Mouse (Mus musculus) lung, embryonic 15.5 days (tissue): Measurements from ENCODE around the gene Tmem30b. TPM values are rescaled to one million over a fixed set of nuclear protein-coding genes. Genes with fewer than 3 reads are reported as not detected.
"Not testable (repeated sequence)": the region's sequence is repeated elsewhere in the genome, so short reads cannot be mapped to it uniquely, and the experiment has no call there.

Source experiments
- ATAC-seq: fragments of 200-750 bp; cut with Nextera tagmentation; 2 replicates; pipeline ENCODE4 v1.8.0; 2017; ENCODE audit warnings: moderate number of reproducible peaks, borderline replicate concordance; ENCODE audit not compliant: low FRiP score, low TSS enrichment; ENCODE audit errors: extremely low read depth
- H3K27ac ChIP-seq: fragments of 300-500 bp; sonication (generic); 2 replicates; pipeline ENCODE4 v1.5.1; 2015; ENCODE audit warnings: moderate library complexity, mild to moderate bottlenecking, inconsistent platforms
- H3K27me3 ChIP-seq: fragments of 300-500 bp; sonication (generic); 2 replicates; pipeline ENCODE4 v1.6.1; 2015; ENCODE audit warnings: inconsistent platforms
- H3K36me3 ChIP-seq: fragments of 300-500 bp; sonication (generic); 2 replicates; pipeline ENCODE4 v1.6.1; 2015; ENCODE audit warnings: inconsistent platforms
- H3K4me1 ChIP-seq: fragments of 300-500 bp; sonication (generic); 2 replicates; pipeline ENCODE4 v1.6.1; 2015; ENCODE audit warnings: inconsistent platforms
- H3K4me2 ChIP-seq: fragments of 300-500 bp; sonication (generic); 2 replicates; pipeline ENCODE4 v1.6.1; 2015; ENCODE audit warnings: inconsistent platforms, mild to moderate bottlenecking, moderate library complexity
- H3K4me3 ChIP-seq: fragments of 300-500 bp; sonication (generic); 2 replicates; pipeline ENCODE4 v1.5.1; 2015; ENCODE audit warnings: mild to moderate bottlenecking, inconsistent platforms
- H3K9ac ChIP-seq: fragments of 300-500 bp; sonication (generic); 2 replicates; pipeline ENCODE4 v1.6.1; 2015; ENCODE audit warnings: inconsistent platforms
- H3K9me3 ChIP-seq: fragments of 300-500 bp; sonication (generic); 2 replicates; pipeline ENCODE4 v1.6.1; 2016; ENCODE audit warnings: inconsistent platforms
- WGBS: fragments of 180-500 bp; shearing (Covaris S2); methylation state at CpG from one replicate; pipeline ENCODE4 v1.1.7; 2015; 5-methylcytosine and 5-hydroxymethylcytosine counted together
- polyA plus RNA-seq: library from polyadenylated mRNA; unstranded; fragments of >200 nt; fragmentation: Nextera tagmentation; extraction: Ambion mirVana; gene quantifications from 2 replicates; pipeline ENCODE4 v1.2.1, GENCODE M21; 2015

The Tmem30b gene
- polyA plus RNA-seq, 1 experiment from 2014 or later: 8.1 TPM

DNA sequence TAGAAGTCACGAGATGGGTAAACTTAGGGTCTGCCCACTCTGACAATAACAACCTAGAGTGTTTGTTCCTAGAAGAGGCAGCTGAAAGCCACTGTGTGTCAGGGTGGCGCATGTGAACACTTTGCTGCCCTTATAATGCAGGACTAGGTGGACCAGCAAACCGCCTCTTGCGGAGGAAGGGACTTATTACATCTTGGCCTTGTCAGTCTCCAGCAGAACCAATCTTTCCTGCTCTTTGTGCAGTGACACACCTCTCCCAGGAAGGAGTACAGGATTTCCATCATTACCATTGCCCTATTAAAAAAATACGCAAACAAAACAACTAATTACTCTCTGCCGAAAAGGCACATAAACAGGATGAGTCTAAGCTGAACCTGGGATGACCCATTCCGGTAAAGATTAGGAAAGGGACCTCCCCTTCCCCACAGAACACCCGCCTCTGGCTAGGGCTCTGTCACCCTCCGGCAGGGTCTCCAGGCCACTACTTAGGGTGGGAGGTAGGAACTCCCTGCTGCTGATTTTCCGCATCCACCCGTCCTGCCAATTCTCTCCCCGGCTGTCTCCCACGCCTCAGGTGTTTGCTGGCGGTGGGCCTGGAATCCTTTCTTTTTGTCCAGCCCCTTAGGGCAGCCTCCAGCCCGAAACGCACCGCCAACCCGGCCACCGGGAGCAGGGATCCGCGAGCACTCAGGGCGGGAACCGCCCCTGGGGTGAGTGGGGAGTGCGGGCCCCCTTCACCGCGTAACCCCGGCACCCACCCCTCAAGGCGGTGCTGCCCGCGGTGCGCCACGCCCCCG, 37.8 kb upstream of the Tmem30b start:
- WGBS: 6% methylated on average over 33 of the region's 33 CpGs
- peak; percentile 80 for ATAC-seq
- Histone ChIP-seq H3K9ac (peak overlapping the region; percentile 93), H3K27ac (peak overlapping the region; percentile 90), H3K4me3 (peak overlapping the region; percentile 70), H3K4me2 (peak overlapping the region; percentile 96), H3K9me3 (no peaks in the 10 kb centered on the region), H3K27me3 (peaks cover 9% of the 10 kb centered on the region; the same call in 1 of the 2 replicates), H3K4me1 (peaks cover 8% of the 10 kb centered on the region), H3K36me3 (no peaks in the 10 kb centered on the region)

GRCm38 (mm10) chr12:73583318-73583717, 37.1 kb upstream of the Tmem30b start:
- ATAC-seq: no peak
- Histone ChIP-seq H3K27me3 (peaks cover 9% of the 10 kb centered on the region; the same call in 1 of the 2 replicates), H3K4me2 (peak overlapping the region; percentile 96; the same call in 1 of the 2 replicates), H3K36me3 (no peaks in the 10 kb centered on the region), H3K9me3 (no peaks in the 10 kb centered on the region), H3K4me3 (0 out of 2 replicates have a peak overlapping the region, but pooled peaks have one; percentile 70), H3K9ac (no peak overlapping the region), H3K27ac (peak overlapping the region; percentile 90), H3K4me1 (peaks cover 8% of the 10 kb centered on the region)
- 59% methylated on average over 9 of the region's 9 CpGs for WGBS

- Histone ChIP-seq H3K27ac (no peak overlapping the region), H3K36me3 (no peaks in the 10 kb centered on the region), H3K4me2 (no peak overlapping the region), H3K4me1 (peaks cover 8% of the 10 kb centered on the region), H3K4me3 (no peak overlapping the region), H3K27me3 (peaks cover under 1% of the 10 kb centered on the region; the same call in 1 of the 2 replicates), H3K9me3 (no peaks in the 10 kb centered on the region), H3K9ac (no peak overlapping the region)
- no peak for ATAC-seq
- 76% methylated on average over 7 of the region's 7 CpGs for WGBS
These were observed 34.6 kb upstream of the Tmem30b start for GRCm38 (mm10) chr12:73580811-73581210.

DNA sequence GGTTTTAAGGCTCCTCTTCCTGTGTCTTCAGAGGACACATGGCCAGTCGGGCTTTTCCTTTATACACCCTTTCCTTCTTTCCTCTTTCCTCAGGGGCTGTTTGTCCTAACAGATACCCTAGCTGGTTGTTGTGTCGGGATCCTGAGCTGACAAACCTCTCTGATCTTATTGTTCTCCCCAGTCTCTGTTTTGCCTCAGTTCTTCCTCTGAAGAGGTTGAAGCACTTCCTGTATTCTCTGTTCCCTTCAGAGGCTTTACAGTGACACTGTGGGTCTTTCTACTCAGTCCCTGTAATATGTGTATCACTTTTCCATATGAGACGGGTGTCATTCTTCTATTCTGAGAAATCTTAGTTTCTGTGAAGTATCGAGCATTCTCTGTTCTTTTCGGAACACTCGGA, 31.9 kb upstream of the Tmem30b start:
- no peaks in the 10 kb centered on the region for H3K4me1 ChIP-seq
- H3K27me3 ChIP-seq: no peaks in the 10 kb centered on the region; the same call in 1 of the 2 replicates
- ATAC-seq: no peak
- no peak overlapping the region for H3K4me2 ChIP-seq
- WGBS: 59% methylated on average over 6 of the region's 6 CpGs
- H3K9me3 ChIP-seq: no peaks in the 10 kb centered on the region
- H3K4me3 ChIP-seq: no peak overlapping the region
- H3K36me3 ChIP-seq: no peaks in the 10 kb centered on the region
- H3K27ac ChIP-seq: no peak overlapping the region
- H3K9ac ChIP-seq: no peak overlapping the region

- Histone ChIP-seq H3K4me3 (no peak overlapping the region), H3K36me3 (no peaks in the 10 kb centered on the region), H3K27ac (peak overlapping the region; percentile 72), H3K9me3 (no peaks in the 10 kb centered on the region), H3K4me1 (no peaks in the 10 kb centered on the region), H3K4me2 (0 out of 2 replicates have a peak overlapping the region, but pooled peaks have one; percentile 13), H3K9ac (peak overlapping the region; percentile 22; the same call in 1 of the 2 replicates), H3K27me3 (no peaks in the 10 kb centered on the region)
- WGBS: 45% methylated on average over 15 of the region's 15 CpGs
- no peak for ATAC-seq
These were observed 28.4 kb upstream of the Tmem30b start for GRCm38 (mm10) chr12:73574632-73575031.

GRCm38 (mm10) chr12:73565620-73565969, 19.4 kb upstream of the Tmem30b start:
- Histone ChIP-seq H3K36me3 (no peaks in the 10 kb centered on the region), H3K4me2 (peak overlapping the region; percentile 61), H3K9ac (no peak overlapping the region), H3K4me3 (peak overlapping the region; percentile 30; the same call in 1 of the 2 replicates), H3K27ac (no peak overlapping the region), H3K4me1 (0 out of 2 replicates have a peak, but pooled peaks cover 4% of the 10 kb centered on the region), H3K9me3 (no peaks in the 10 kb centered on the region), H3K27me3 (peaks cover 5% of the 10 kb centered on the region; the same call in 1 of the 2 replicates)
- 54% methylated on average over 11 of the region's 11 CpGs for WGBS
- no peak for ATAC-seq

- H3K27ac ChIP-seq: no peak overlapping the region
- no peaks in the 10 kb centered on the region for H3K36me3 ChIP-seq
- peaks cover 5% of the 10 kb centered on the region; the same call in 1 of the 2 replicates for H3K27me3 ChIP-seq
- peak overlapping the region; percentile 3; the same call in 1 of the 2 replicates for H3K9ac ChIP-seq
- 19% methylated on average over 21 of the region's 21 CpGs for WGBS
- ATAC-seq: no peak; the same call in 1 of the 2 replicates
- no peaks in the 10 kb centered on the region for H3K9me3 ChIP-seq
- peak overlapping the region; percentile 61 for H3K4me2 ChIP-seq
- peak overlapping the region; percentile 30 for H3K4me3 ChIP-seq
- 0 out of 2 replicates have a peak, but pooled peaks cover 4% of the 10 kb centered on the region for H3K4me1 ChIP-seq
These were observed 18.8 kb upstream of the Tmem30b start for GRCm38 (mm10) chr12:73564795-73565619.

DNA sequence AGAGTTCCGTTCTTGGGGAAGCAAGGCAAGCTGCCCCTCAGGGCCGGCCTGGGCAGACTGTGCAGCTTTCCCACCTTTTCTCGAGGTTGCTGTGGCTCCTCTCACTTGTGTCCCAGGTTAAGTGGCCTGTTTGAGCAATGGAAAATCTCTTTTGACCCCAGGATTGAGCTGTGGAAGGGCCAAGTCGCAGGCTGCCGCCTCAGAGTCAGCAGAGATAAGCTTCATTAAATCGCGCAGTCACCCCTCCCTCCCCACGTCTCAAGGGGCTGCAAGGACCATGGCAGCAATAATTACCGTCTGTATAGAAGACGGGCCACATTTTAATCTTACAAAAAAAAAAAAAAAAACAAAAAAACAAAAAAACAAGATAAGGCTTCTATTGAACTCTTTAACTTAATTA, 18.0 kb upstream of the Tmem30b start:
- Histone ChIP-seq H3K9ac (no peak overlapping the region), H3K9me3 (no peaks in the 10 kb centered on the region), H3K27ac (no peak overlapping the region), H3K4me3 (no peak overlapping the region), H3K36me3 (no peaks in the 10 kb centered on the region), H3K27me3 (peaks cover 5% of the 10 kb centered on the region; the same call in 1 of the 2 replicates), H3K4me2 (no peak overlapping the region), H3K4me1 (0 out of 2 replicates have a peak, but pooled peaks cover 4% of the 10 kb centered on the region)
- WGBS: 15% methylated on average over 10 of the region's 10 CpGs
- ATAC-seq: no peak

DNA sequence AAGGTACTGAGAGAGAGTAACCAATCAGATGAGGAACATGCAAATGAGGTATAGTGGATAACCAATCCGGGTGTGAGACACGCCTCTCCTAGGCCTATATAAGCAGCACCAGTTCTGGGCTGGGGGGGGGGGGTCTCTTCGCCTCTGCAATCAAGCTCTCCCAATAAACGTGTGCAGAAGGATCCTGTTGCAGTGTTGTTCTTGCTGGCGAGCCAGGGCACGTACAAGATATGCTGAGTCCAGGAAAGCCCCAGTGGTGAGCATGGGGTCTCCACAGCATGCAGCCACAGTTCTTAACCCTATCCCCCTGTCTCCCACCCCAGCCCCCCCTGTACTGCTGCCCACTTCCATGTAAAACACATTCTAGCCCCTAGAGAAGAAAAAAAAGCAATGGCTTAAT, 16.9 kb upstream of the Tmem30b start:
- WGBS: 75% methylated on average over 6 of the region's 6 CpGs

GRCm38 (mm10) chr12:73560091-73560490, 13.9 kb upstream of the Tmem30b start:
- H3K4me1 ChIP-seq: no peaks in the 10 kb centered on the region
- H3K4me2 ChIP-seq: no peak overlapping the region
- H3K27ac ChIP-seq: no peak overlapping the region
- no peak for ATAC-seq
- 0 out of 2 replicates have a peak, but pooled peaks cover 3% of the 10 kb centered on the region for H3K27me3 ChIP-seq
- no peaks in the 10 kb centered on the region for H3K9me3 ChIP-seq
- no peak overlapping the region for H3K4me3 ChIP-seq
- H3K36me3 ChIP-seq: no peaks in the 10 kb centered on the region
- H3K9ac ChIP-seq: no peak overlapping the region
- WGBS: 51% methylated on average over 7 of the region's 7 CpGs

More for the DNA sequence above, 16.9 kb upstream of the Tmem30b start:
- H3K9me3 ChIP-seq, H3K4me2 ChIP-seq, H3K4me1 ChIP-seq, H3K27me3 ChIP-seq, H3K27ac ChIP-seq, H3K9ac ChIP-seq, ATAC-seq, H3K4me3 ChIP-seq, H3K36me3 ChIP-seq: not testable (repeated sequence)

GRCm38 (mm10) chr12:73558525-73559195, 12.5 kb upstream of the Tmem30b start:
- no peaks in the 10 kb centered on the region for H3K9me3 ChIP-seq
- no peak for ATAC-seq
- H3K4me3 ChIP-seq: no peak overlapping the region
- no peak overlapping the region for H3K9ac ChIP-seq
- no peaks in the 10 kb centered on the region for H3K27me3 ChIP-seq
- H3K27ac ChIP-seq: no peak overlapping the region
- no peak overlapping the region for H3K4me2 ChIP-seq
- no peaks in the 10 kb centered on the region for H3K36me3 ChIP-seq
- H3K4me1 ChIP-seq: no peaks in the 10 kb centered on the region
- WGBS: 94% methylated on average over 20 of the region's 20 CpGs
